Mouse (Mus musculus) C2C12 (cell line): ENCODE measurements around the gene Syncrip. TPM values are rescaled to one million over a fixed set of nuclear protein-coding genes. Genes with fewer than 3 reads are reported as not detected.

ENCODE experiments used
- H3K27me3 ChIP-seq: one replicate; pipeline ENCODE4 v1.6.1; 2011; ENCODE audit not compliant: control insufficient read depth, insufficient read depth, insufficient read length
- H3K36me3 ChIP-seq: one replicate; pipeline ENCODE4 v1.6.1; 2011; ENCODE audit not compliant: control insufficient read depth, insufficient read depth
- H3K4me3 ChIP-seq: one replicate; pipeline ENCODE4 v1.5.1; 2011; ENCODE audit warnings: mild to moderate bottlenecking, control low read depth; ENCODE audit not compliant: poor library complexity, insufficient read depth, severe bottlenecking
- H3K79me2 ChIP-seq: one replicate; pipeline ENCODE4 v1.6.1; 2011; ENCODE audit not compliant: control insufficient read depth, insufficient read depth
- H3K79me3 ChIP-seq: one replicate; pipeline ENCODE4 v1.6.1; 2011; ENCODE audit warnings: low read depth, control low read depth
- H3ac ChIP-seq: one replicate; pipeline ENCODE3; 2011; ENCODE audit warnings: low read depth; ENCODE audit not compliant: control insufficient read depth, insufficient read length
- CEBPB ChIP-seq: IDR thresholded peaks from one replicate; pipeline ENCODE4 v1.6.1; 2011; ENCODE audit warnings: low read depth, mild to moderate bottlenecking, control low read depth, moderate library complexity
- CTCF ChIP-seq: IDR thresholded peaks from one replicate; pipeline ENCODE4 v1.5.1; 2011; ENCODE audit not compliant: control insufficient read depth, insufficient read depth, insufficient read length
- FOSL1 ChIP-seq: IDR thresholded peaks from one replicate; pipeline ENCODE4 v1.8.0; 2011; ENCODE audit warnings: mild to moderate bottlenecking, low read length; ENCODE audit not compliant: poor library complexity, insufficient read depth, severe bottlenecking
- MAX ChIP-seq: IDR thresholded peaks from one replicate; pipeline ENCODE4 v1.6.1; 2011; ENCODE audit warnings: mild to moderate bottlenecking, control low read depth
- MYOD1 ChIP-seq: IDR thresholded peaks from one replicate; pipeline ENCODE4 v1.6.1; 2011; ENCODE audit warnings: low read depth; ENCODE audit not compliant: control insufficient read depth, insufficient read length
- MYOG ChIP-seq: IDR thresholded peaks from one replicate; pipeline ENCODE4 v1.6.1; 2011; ENCODE audit not compliant: control insufficient read depth, insufficient read length; ENCODE audit errors: extremely low read depth
- USF1 ChIP-seq: IDR thresholded peaks from one replicate; pipeline ENCODE4 v1.6.1; 2011; ENCODE audit warnings: low read depth, mild to moderate bottlenecking, control low read depth, moderate library complexity
- polyA plus RNA-seq: library from polyadenylated mRNA; unstranded; fragments of >200 nt; fragmentation: generic; extraction: Trizol; gene quantifications from one replicate; pipeline ENCODE4 v1.2.1, GENCODE M21; 2012; ENCODE audit warnings: missing spikeins

Gene Syncrip
- polyA plus RNA-seq, 1 experiment: 66.9 TPM

DNA sequence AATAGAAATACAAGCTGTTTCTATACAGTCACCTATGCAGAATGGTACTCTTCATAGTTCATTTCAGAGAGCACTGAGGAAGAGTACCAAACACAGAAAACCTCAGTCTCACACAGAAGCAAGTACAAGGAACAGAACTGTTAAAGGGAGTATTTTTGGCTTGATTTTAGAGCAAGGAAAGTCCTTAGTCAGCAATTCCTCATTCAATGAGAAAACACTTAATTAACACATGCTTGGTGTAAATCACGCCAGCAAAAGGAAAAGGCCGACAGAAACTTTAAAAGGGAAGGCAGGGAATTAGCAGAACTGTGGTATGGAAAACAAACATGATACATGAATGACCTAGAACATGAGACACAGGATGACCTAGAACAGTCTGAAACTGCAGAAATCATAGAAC lies 72.4 kb downstream of the Syncrip start:
- Histone ChIP-seq H3K36me3 (peaks cover 9% of the 10 kb centered on the region), H3K4me3 (no peak overlapping the region), H3K79me2 (no peaks in the 10 kb centered on the region), H3ac (no peak overlapping the region), H3K79me3 (no peaks in the 10 kb centered on the region), H3K27me3 (no peaks in the 10 kb centered on the region)
- TF ChIP-seq FOSL1 (no peak), CEBPB (no peak), USF1 (no peak), MAX (no peak), MYOD1 (no peak), CTCF (no peak), MYOG (no peak)

DNA sequence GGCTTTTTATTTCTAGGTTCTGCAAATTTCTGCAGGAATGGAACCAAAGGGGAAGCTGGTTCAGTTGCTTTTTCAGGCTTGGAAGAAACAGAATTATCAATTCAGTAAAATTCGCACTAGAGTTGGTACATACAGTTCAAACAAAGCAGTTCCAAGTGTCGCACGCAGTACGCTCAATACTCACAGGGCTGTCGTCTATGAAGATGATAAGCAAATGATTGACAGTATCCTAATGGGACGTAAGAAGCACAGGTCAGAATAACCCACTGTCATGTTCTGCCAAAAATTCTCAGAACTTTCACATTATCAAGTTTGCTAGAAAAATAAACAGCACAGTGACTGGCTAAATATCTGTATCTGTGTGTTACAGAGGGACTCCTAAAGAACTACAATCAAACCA lies 77.9 kb downstream of the Syncrip start:
- TF ChIP-seq MYOD1 (no peak), CEBPB (no peak), USF1 (no peak), FOSL1 (no peak), MAX (no peak), MYOG (no peak), CTCF (no peak)
- Histone ChIP-seq H3K79me2 (no peaks in the 10 kb centered on the region), H3K36me3 (peaks cover 16% of the 10 kb centered on the region), H3K79me3 (no peaks in the 10 kb centered on the region), H3K27me3 (no peaks in the 10 kb centered on the region), H3K4me3 (no peak overlapping the region), H3ac (no peak overlapping the region)

- peaks cover 14% of the 10 kb centered on the region for H3K36me3 ChIP-seq
- no peaks in the 10 kb centered on the region for H3K79me2 ChIP-seq
- no peaks in the 10 kb centered on the region for H3K27me3 ChIP-seq
- H3K4me3 ChIP-seq: no peak overlapping the region
- no peaks in the 10 kb centered on the region for H3K79me3 ChIP-seq
- TF ChIP-seq MAX: no peak
- no peak for TF ChIP-seq FOSL1
- TF ChIP-seq MYOG: no peak
- no peak for TF ChIP-seq CEBPB
- no peak for TF ChIP-seq MYOD1
- no peak for TF ChIP-seq CTCF
- TF ChIP-seq USF1: no peak
- no peak overlapping the region for H3ac ChIP-seq
Measured at GRCm38 (mm10) chr9:88404088-88404487, 78.3 kb downstream of the Syncrip start.

DNA sequence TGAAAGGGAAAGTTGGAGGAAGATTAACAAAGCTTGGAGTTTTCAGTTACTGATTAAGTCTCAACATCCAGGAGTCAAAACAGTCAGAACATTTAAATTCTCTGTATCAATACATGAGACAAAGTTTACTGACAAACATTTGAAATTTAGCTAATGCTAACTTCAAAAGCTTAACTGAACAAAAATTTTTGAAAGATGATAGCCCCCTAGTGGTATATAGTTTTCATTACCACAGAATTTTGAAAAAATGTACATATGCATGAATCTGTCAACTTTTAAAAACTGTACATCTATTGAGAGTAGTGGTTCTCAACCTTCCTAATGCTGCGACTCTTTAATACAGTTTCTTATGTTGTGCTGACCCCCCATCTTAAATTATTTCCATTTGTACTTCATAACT lies 83.9 kb downstream of the Syncrip start:
- no peaks in the 10 kb centered on the region for H3K79me3 ChIP-seq

More for the DNA sequence above, 83.9 kb downstream of the Syncrip start:
- no peaks in the 10 kb centered on the region for H3K27me3 ChIP-seq
- no peak overlapping the region for H3ac ChIP-seq
- H3K4me3 ChIP-seq: no peak overlapping the region
- H3K36me3 ChIP-seq: peaks cover 3% of the 10 kb centered on the region
- TF ChIP-seq MAX (no peak), FOSL1 (no peak), MYOD1 (no peak), CTCF (no peak), USF1 (no peak), MYOG (no peak)
- no peaks in the 10 kb centered on the region for H3K79me2 ChIP-seq

Other genes starting within 250 kb of the Syncrip start
- 0.34 TPM for gene Nt5e, start 155.4 kb downstream of the Syncrip start, polyA plus RNA-seq
- gene Snx14, start 43.6 kb downstream of the Syncrip start, polyA plus RNA-seq: 6.6 TPM
- not detected for gene Gm20537, start 26.0 kb downstream of the Syncrip start, polyA plus RNA-seq
- gene Zfp949, start 65.4 kb upstream of the Syncrip start, polyA plus RNA-seq: 1.5 TPM
- 0.04 TPM for gene Trim43a, start 98.3 kb upstream of the Syncrip start, polyA plus RNA-seq
- gene Mthfsl, start 237.7 kb upstream of the Syncrip start, polyA plus RNA-seq: 17.1 TPM
- gene Bcl2a1d, start 249.3 kb upstream of the Syncrip start, polyA plus RNA-seq: 0.06 TPM